Mouse (Mus musculus): ENCODE measurements around the gene Gm37240. TPM values are rescaled to one million over a fixed set of nuclear protein-coding genes. Genes with fewer than 3 reads are reported as not detected.

Gm37240 gene
- total RNA-seq, 2 experiments from 2014 or later: 0.27 to 1.1 TPM

- H3K4me3 ChIP-seq: no peak overlapping the region
- DNase-seq (ENCODE audit: extremely low spot score in 1 of 2, low spot score in 2 of 2): no peak
- no peak for TF ChIP-seq CTCF (IDR thresholded peaks at IDR 0.05)
- no peak overlapping the region for H3K27ac ChIP-seq
- intact Hi-C loops (cut with DNase I): no loop called here
These were observed 940.9 kb downstream of the Gm37240 start for GRCm38 (mm10) chr3:84946381-84946780.

- intact Hi-C loops (cut with DNase I): no loop called here
These were observed 942.4 kb downstream of the Gm37240 start for GRCm38 (mm10) chr3:84944933-84945332.

GRCm38 (mm10) chr3:84937360-84938355, 949.7 kb downstream of the Gm37240 start:
- peak overlapping the region; percentile 51 for H3K27ac ChIP-seq
- no peak for TF ChIP-seq CTCF (IDR thresholded peaks at IDR 0.05)
- no peak overlapping the region for H3K4me3 ChIP-seq
- peak in 1 of 2 experiments; percentile 21 for DNase-seq (ENCODE audit: extremely low spot score in 1 of 2, low spot score in 2 of 2)
- intact Hi-C loops (cut with DNase I): loop anchor here (5.0 kb wide), 1 partner anchor 985 kb away; no protein-coding TSS in a partner anchor

More at GRCm38 (mm10) chr3:84944933-84945332, 942.4 kb downstream of the Gm37240 start:
- no peak for DNase-seq (ENCODE audit: extremely low spot score in 1 of 2, low spot score in 2 of 2)
- TF ChIP-seq CTCF (IDR thresholded peaks at IDR 0.05): no peak
- no peak overlapping the region for H3K27ac ChIP-seq
- no peak overlapping the region for H3K4me3 ChIP-seq

- DNase-seq (ENCODE audit: extremely low spot score in 1 of 2, low spot score in 2 of 2): no peak
- no peak for TF ChIP-seq CTCF (IDR thresholded peaks at IDR 0.05)
- intact Hi-C loops (cut with DNase I): loop anchor here (1.0 to 5.0 kb wide), 2 partner anchors 634 to 985 kb away; no protein-coding TSS in a partner anchor
- H3K4me3 ChIP-seq: no peak overlapping the region
- H3K27ac ChIP-seq: peak overlapping the region; percentile 20; the same call in 1 of the 2 replicates
These were observed 950.4 kb downstream of the Gm37240 start for GRCm38 (mm10) chr3:84936956-84937355.

- no peak for DNase-seq (ENCODE audit: extremely low spot score in 1 of 2, low spot score in 2 of 2)
- H3K27ac ChIP-seq: no peak overlapping the region
- TF ChIP-seq CTCF (IDR thresholded peaks at IDR 0.05): peak; percentile 70
- H3K4me3 ChIP-seq: no peak overlapping the region
- intact Hi-C loops (cut with DNase I): loop anchor here (1.0 to 5.0 kb wide), 2 partner anchors 635 to 986 kb away; no protein-coding TSS in a partner anchor
These were observed 951.1 kb downstream of the Gm37240 start for GRCm38 (mm10) chr3:84936252-84936651.

GRCm38 (mm10) chr3:84935729-84936128, 951.6 kb downstream of the Gm37240 start:
- intact Hi-C loops (cut with DNase I): loop anchor here (1.0 to 5.0 kb wide), 2 partner anchors 636 to 987 kb away; no protein-coding TSS in a partner anchor
- TF ChIP-seq CTCF (IDR thresholded peaks at IDR 0.05): no peak
- no peak overlapping the region for H3K4me3 ChIP-seq

GRCm38 (mm10) chr3:84930683-84931082, 956.6 kb downstream of the Gm37240 start:
- Histone ChIP-seq H3K4me3 (no peak overlapping the region), H3K27ac (no peak overlapping the region)
- no peak for TF ChIP-seq CTCF (IDR thresholded peaks at IDR 0.05)
- intact Hi-C loops (cut with DNase I): no loop called here
- no peak for DNase-seq (ENCODE audit: extremely low spot score in 1 of 2, low spot score in 2 of 2)

More at GRCm38 (mm10) chr3:84935729-84936128, 951.6 kb downstream of the Gm37240 start:
- DNase-seq (ENCODE audit: extremely low spot score in 1 of 2, low spot score in 2 of 2): no peak
- no peak overlapping the region for H3K27ac ChIP-seq

GRCm38 (mm10) chr3:84929171-84929570, 958.1 kb downstream of the Gm37240 start:
- intact Hi-C loops (cut with DNase I): loop anchor here (10.0 kb wide), 1 partner anchor 776 kb away; no protein-coding TSS in a partner anchor
- Histone ChIP-seq H3K4me3 (no peak overlapping the region), H3K27ac (no peak overlapping the region)
- no peak for TF ChIP-seq CTCF (IDR thresholded peaks at IDR 0.05)
- DNase-seq (ENCODE audit: extremely low spot score in 1 of 2, low spot score in 2 of 2): no peak

- no peak for DNase-seq (ENCODE audit: extremely low spot score in 1 of 2, low spot score in 2 of 2)
- TF ChIP-seq CTCF (IDR thresholded peaks at IDR 0.05): no peak; the same call in 1 of the 2 replicates
- H3K27ac ChIP-seq: no peak overlapping the region
- intact Hi-C loops (cut with DNase I): loop anchor here (10.0 kb wide), 1 partner anchor 777 kb away; no protein-coding TSS in a partner anchor
- H3K4me3 ChIP-seq: no peak overlapping the region
These were observed 959.4 kb downstream of the Gm37240 start for GRCm38 (mm10) chr3:84927901-84928300.

GRCm38 (mm10) chr3:84927168-84927794, 960.0 kb downstream of the Gm37240 start:
- no peak for TF ChIP-seq CTCF (IDR thresholded peaks at IDR 0.05)
- DNase-seq (ENCODE audit: extremely low spot score in 1 of 2, low spot score in 2 of 2): no peak
- Histone ChIP-seq H3K4me3 (no peak overlapping the region), H3K27ac (no peak overlapping the region)
- intact Hi-C loops (cut with DNase I): loop anchor here (10.0 kb wide), 1 partner anchor 778 kb away; no protein-coding TSS in a partner anchor

GRCm38 (mm10) chr3:84926140-84926539, 961.2 kb downstream of the Gm37240 start:
- Histone ChIP-seq H3K4me3 (no peak overlapping the region), H3K27ac (no peak overlapping the region)
- DNase-seq (ENCODE audit: extremely low spot score in 1 of 2, low spot score in 2 of 2): no peak
- no peak for TF ChIP-seq CTCF (IDR thresholded peaks at IDR 0.05)
- intact Hi-C loops (cut with DNase I): loop anchor here (10.0 kb wide), 1 partner anchor 779 kb away; no protein-coding TSS in a partner anchor
